Mouse (Mus musculus): ENCODE measurements around the gene Lbh. TPM values are rescaled to one million over a fixed set of nuclear protein-coding genes. Genes with fewer than 3 reads are reported as not detected.

Gene Lbh
- polyA plus RNA-seq, 1 experiment, result 3.8 TPM

GRCm38 (mm10) chr17:72938871-72939568 lies 20.9 kb downstream of the Lbh start:
- H3K27ac ChIP-seq (ENCODE audit: control insufficient read depth, insufficient read depth, low read depth, low read length), result no peak overlapping the region
- TF ChIP-seq CTCF (IDR thresholded peaks at IDR 0.05; ENCODE audit: control insufficient read depth, insufficient read depth, insufficient replicate concordance, low read depth, low read length), result no peak
- no peak for TF ChIP-seq POLR2A (IDR thresholded peaks at IDR 0.05; ENCODE audit: control insufficient read depth, low read depth, low read length)

DNA sequence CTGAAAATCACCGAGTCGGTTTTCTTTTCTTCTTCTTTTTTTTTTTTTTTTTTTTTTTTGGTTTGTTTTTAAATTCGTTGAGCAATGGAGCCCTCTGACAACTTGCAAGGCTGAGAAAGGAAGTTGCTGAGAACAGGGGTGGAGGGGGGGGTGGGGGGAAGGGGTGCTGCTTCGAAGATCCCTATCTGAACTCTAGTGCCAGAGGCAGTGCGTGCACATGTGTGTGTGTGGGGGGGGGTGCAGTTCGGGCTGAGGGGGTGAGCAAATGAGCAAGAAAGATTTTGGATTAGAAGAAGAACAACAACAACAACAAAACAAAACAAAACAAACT lies 21.4 kb downstream of the Lbh start:
- no peaks in the 10 kb centered on the region; the same call in 1 of the 2 replicates for H3K4me1 ChIP-seq (ENCODE audit: control insufficient read depth, insufficient read depth, low read length)
- no peaks in the 10 kb centered on the region for H3K27me3 ChIP-seq (ENCODE audit: control insufficient read depth, insufficient read depth, low read length)
- no peak overlapping the region for H3K4me3 ChIP-seq (ENCODE audit: control insufficient read depth, low read depth, low read length)
- TF ChIP-seq POLR2A (IDR thresholded peaks at IDR 0.05; ENCODE audit: control insufficient read depth, low read depth, low read length) (no peak), CTCF (IDR thresholded peaks at IDR 0.05; ENCODE audit: control insufficient read depth, insufficient read depth, insufficient replicate concordance, low read depth, low read length) (no peak)
- H3K27ac ChIP-seq (ENCODE audit: control insufficient read depth, insufficient read depth, low read depth, low read length), result no peak overlapping the region
- H3K36me3 ChIP-seq (ENCODE audit: control insufficient read depth, insufficient read depth, low read length), result no peaks in the 10 kb centered on the region

More at GRCm38 (mm10) chr17:72938871-72939568, 20.9 kb downstream of the Lbh start:
- Histone ChIP-seq H3K4me3 (ENCODE audit: control insufficient read depth, low read depth, low read length) (no peak overlapping the region), H3K36me3 (ENCODE audit: control insufficient read depth, insufficient read depth, low read length) (no peaks in the 10 kb centered on the region), H3K4me1 (ENCODE audit: control insufficient read depth, insufficient read depth, low read length) (no peaks in the 10 kb centered on the region; the same call in 1 of the 2 replicates), H3K27me3 (ENCODE audit: control insufficient read depth, insufficient read depth, low read length) (no peaks in the 10 kb centered on the region)

DNA sequence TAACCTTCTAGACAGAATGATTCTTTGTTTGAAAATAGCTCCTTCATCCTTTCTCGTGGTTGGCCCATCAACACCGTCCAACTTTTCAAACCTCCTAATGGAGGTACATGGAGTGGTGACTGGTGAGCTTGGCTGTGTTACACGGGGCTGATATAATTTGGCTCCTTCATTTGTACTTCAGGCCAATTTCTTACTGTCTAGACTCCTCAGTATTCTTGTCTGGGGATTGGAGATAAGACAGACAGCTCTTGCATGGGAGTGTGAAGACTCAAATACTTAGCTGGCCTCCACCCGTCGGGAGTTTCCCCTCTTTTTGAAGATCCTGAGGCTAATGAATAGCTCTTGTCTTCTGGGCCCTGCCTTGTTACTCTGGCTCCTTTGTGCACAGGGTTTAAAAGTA lies 26.3 kb downstream of the Lbh start:
- H3K36me3 ChIP-seq (ENCODE audit: control insufficient read depth, insufficient read depth, low read length), result no peaks in the 10 kb centered on the region
- no peaks in the 10 kb centered on the region for H3K4me1 ChIP-seq (ENCODE audit: control insufficient read depth, insufficient read depth, low read length)
- TF ChIP-seq POLR2A (IDR thresholded peaks at IDR 0.05; ENCODE audit: control insufficient read depth, low read depth, low read length), result no peak
- TF ChIP-seq CTCF (IDR thresholded peaks at IDR 0.05; ENCODE audit: control insufficient read depth, insufficient read depth, insufficient replicate concordance, low read depth, low read length), result no peak
- H3K27me3 ChIP-seq (ENCODE audit: control insufficient read depth, insufficient read depth, low read length), result no peaks in the 10 kb centered on the region
- H3K4me3 ChIP-seq (ENCODE audit: control insufficient read depth, low read depth, low read length), result no peak overlapping the region
- no peak overlapping the region for H3K27ac ChIP-seq (ENCODE audit: control insufficient read depth, insufficient read depth, low read depth, low read length)

DNA sequence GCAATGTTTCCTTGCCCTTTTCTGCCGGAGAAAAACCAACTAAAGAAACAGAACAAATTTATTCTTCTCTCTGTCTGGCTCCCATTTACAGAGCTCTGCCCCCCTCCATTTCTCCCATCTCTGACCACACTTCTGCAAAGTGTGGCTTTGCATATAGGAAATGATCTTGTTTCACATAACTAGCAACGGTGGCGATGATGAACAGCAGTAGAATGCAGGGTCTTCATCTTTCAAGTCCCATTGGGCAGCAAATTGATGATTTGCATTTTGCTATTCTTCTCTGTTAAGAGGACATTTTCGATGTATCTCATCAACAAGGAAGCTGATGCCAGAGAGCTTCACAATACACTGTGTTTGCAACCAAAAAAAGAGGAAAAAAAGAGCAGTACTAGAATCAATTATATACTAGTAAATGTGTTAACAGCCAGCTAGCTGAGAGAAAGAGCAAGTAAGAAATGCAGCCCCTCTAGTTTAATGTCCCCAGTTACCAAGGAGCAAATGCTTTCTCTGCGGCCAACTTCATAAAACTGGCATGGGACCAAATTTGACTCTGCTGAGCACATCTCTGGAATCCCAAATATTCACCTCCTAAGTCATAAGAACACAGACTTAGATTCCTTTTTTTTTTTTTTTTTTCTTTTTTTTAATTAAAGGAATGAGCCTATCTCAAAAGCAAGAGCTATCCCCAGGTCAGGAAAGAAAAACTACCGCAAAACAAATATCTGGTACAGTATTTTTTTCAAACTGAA lies 29.2 kb downstream of the Lbh start:
- H3K4me3 ChIP-seq (ENCODE audit: control insufficient read depth, low read depth, low read length), result no peak overlapping the region
- no peak overlapping the region for H3K27ac ChIP-seq (ENCODE audit: control insufficient read depth, insufficient read depth, low read depth, low read length)
- TF ChIP-seq CTCF (IDR thresholded peaks at IDR 0.05; ENCODE audit: control insufficient read depth, insufficient read depth, insufficient replicate concordance, low read depth, low read length) (no peak), POLR2A (IDR thresholded peaks at IDR 0.05; ENCODE audit: control insufficient read depth, low read depth, low read length) (no peak)
- no peaks in the 10 kb centered on the region for H3K4me1 ChIP-seq (ENCODE audit: control insufficient read depth, insufficient read depth, low read length)
- no peaks in the 10 kb centered on the region for H3K27me3 ChIP-seq (ENCODE audit: control insufficient read depth, insufficient read depth, low read length)
- no peaks in the 10 kb centered on the region for H3K36me3 ChIP-seq (ENCODE audit: control insufficient read depth, insufficient read depth, low read length)

DNA sequence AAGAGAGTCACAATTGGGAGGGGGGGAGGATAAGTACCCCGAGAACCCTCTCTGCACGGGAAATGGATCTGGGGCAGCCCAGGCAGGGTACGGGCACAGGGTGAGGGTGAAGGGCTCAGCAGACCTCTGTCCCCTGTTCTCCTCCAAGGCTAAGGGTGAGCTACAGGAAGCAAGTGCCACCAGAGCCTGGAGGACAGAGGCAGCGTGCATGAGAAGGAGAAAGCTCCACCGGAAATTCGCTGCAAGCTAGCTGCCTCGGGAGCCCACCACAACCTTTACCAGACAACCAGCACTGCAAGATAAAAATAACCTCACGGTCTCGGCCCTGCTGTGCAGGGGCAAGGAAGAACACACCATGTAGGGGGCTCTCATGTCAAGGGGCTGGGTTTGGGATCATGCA lies 30.0 kb downstream of the Lbh start:
- H3K27ac ChIP-seq (ENCODE audit: control insufficient read depth, insufficient read depth, low read depth, low read length), result no peak overlapping the region
- H3K4me1 ChIP-seq (ENCODE audit: control insufficient read depth, insufficient read depth, low read length), result no peaks in the 10 kb centered on the region
- no peaks in the 10 kb centered on the region for H3K27me3 ChIP-seq (ENCODE audit: control insufficient read depth, insufficient read depth, low read length)
- H3K36me3 ChIP-seq (ENCODE audit: control insufficient read depth, insufficient read depth, low read length), result no peaks in the 10 kb centered on the region
- TF ChIP-seq CTCF (IDR thresholded peaks at IDR 0.05; ENCODE audit: control insufficient read depth, insufficient read depth, insufficient replicate concordance, low read depth, low read length), result no peak
- TF ChIP-seq POLR2A (IDR thresholded peaks at IDR 0.05; ENCODE audit: control insufficient read depth, low read depth, low read length), result no peak
- no peak overlapping the region for H3K4me3 ChIP-seq (ENCODE audit: control insufficient read depth, low read depth, low read length)

GRCm38 (mm10) chr17:72949247-72949701 lies 31.2 kb downstream of the Lbh start:
- H3K36me3 ChIP-seq (ENCODE audit: control insufficient read depth, insufficient read depth, low read length), result no peaks in the 10 kb centered on the region
- no peaks in the 10 kb centered on the region for H3K4me1 ChIP-seq (ENCODE audit: control insufficient read depth, insufficient read depth, low read length)
- H3K4me3 ChIP-seq (ENCODE audit: control insufficient read depth, low read depth, low read length), result no peak overlapping the region
- H3K27me3 ChIP-seq (ENCODE audit: control insufficient read depth, insufficient read depth, low read length), result no peaks in the 10 kb centered on the region
- no peak overlapping the region for H3K27ac ChIP-seq (ENCODE audit: control insufficient read depth, insufficient read depth, low read depth, low read length)
- no peak for TF ChIP-seq CTCF (IDR thresholded peaks at IDR 0.05; ENCODE audit: control insufficient read depth, insufficient read depth, insufficient replicate concordance, low read depth, low read length)
- TF ChIP-seq POLR2A (IDR thresholded peaks at IDR 0.05; ENCODE audit: control insufficient read depth, low read depth, low read length), result no peak

DNA sequence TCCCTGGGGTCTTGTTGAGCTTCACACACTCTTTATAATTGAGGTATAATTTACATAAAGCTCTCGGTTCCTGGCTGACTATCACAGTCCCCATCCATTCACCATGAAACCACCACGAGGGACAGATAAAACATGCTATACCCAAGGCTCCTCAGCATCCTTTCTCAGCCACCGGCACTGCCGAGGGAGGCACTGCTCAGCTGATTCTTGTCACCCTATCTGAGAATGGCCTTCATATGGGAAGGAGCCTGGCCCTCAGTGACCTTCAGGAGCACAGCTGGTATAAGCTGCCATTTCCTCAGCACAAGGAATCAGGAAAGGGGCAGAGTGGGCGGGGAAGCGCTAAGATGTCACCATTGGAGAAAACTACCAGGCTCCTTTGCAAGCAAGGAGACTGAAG lies 33.2 kb downstream of the Lbh start:
- no peaks in the 10 kb centered on the region for H3K4me1 ChIP-seq (ENCODE audit: control insufficient read depth, insufficient read depth, low read length)
- no peaks in the 10 kb centered on the region for H3K36me3 ChIP-seq (ENCODE audit: control insufficient read depth, insufficient read depth, low read length)
- TF ChIP-seq POLR2A (IDR thresholded peaks at IDR 0.05; ENCODE audit: control insufficient read depth, low read depth, low read length) (no peak), CTCF (IDR thresholded peaks at IDR 0.05; ENCODE audit: control insufficient read depth, insufficient read depth, insufficient replicate concordance, low read depth, low read length) (no peak)
- no peaks in the 10 kb centered on the region for H3K27me3 ChIP-seq (ENCODE audit: control insufficient read depth, insufficient read depth, low read length)
- H3K4me3 ChIP-seq (ENCODE audit: control insufficient read depth, low read depth, low read length), result no peak overlapping the region
- no peak overlapping the region for H3K27ac ChIP-seq (ENCODE audit: control insufficient read depth, insufficient read depth, low read depth, low read length)

All from testis, adult 2 months (tissue).